Mouse (Mus musculus) liver, postnatal 0 days (tissue): ENCODE results near the gene Sh3glb1. TPM values are rescaled to one million over a fixed set of nuclear protein-coding genes. Genes with fewer than 3 reads are reported as not detected.

Experiments used
- ATAC-seq: fragments of 200-750 bp; cut with Nextera tagmentation; 2 replicates; pipeline ENCODE4 v1.8.0; 2017; ENCODE audit warnings: mild to moderate bottlenecking, moderate library complexity
- DNase-seq: peaks from one replicate; pipeline ENCODE4 v3.0.0-alpha.2; 2016
- H3K27ac ChIP-seq: fragments of 300-500 bp; sonication (generic); 2 replicates; pipeline ENCODE4 v1.5.1; 2014; ENCODE audit warnings: antibody characterized with exemption, moderate library complexity, mild to moderate bottlenecking, low read depth
- H3K27me3 ChIP-seq: fragments of 300-500 bp; sonication (generic); 2 replicates; pipeline ENCODE4 v1.6.1; 2014; ENCODE audit warnings: low read length, control low read depth, mixed read lengths; ENCODE audit not compliant: insufficient read depth
- H3K36me3 ChIP-seq: fragments of 300-500 bp; sonication (generic); replicated peaks from 2 replicates; pipeline ENCODE4 v1.6.1; 2014; ENCODE audit warnings: mild to moderate bottlenecking, control low read depth, low read length, moderate library complexity, mixed read lengths; ENCODE audit not compliant: insufficient read depth
- H3K4me1 ChIP-seq: fragments of 300-500 bp; sonication (generic); 2 replicates; pipeline ENCODE4 v1.6.1; 2014; ENCODE audit warnings: antibody characterized with exemption, mild to moderate bottlenecking, control low read depth; ENCODE audit not compliant: insufficient read depth
- H3K4me2 ChIP-seq: fragments of 300-500 bp; sonication (generic); 2 replicates; pipeline ENCODE4 v1.6.1; 2014; ENCODE audit warnings: low read depth, mild to moderate bottlenecking, low read length, moderate library complexity, mixed read lengths
- H3K4me3 ChIP-seq: fragments of 300-500 bp; sonication (generic); 2 replicates; pipeline ENCODE4 v1.5.1; 2014; ENCODE audit warnings: low read depth, low read length
- H3K9ac ChIP-seq: fragments of 300-500 bp; sonication (generic); replicated peaks from 2 replicates; pipeline ENCODE4 v1.6.1; 2014; ENCODE audit warnings: mild to moderate bottlenecking, moderate library complexity
- H3K9me3 ChIP-seq: fragments of 300-500 bp; sonication (generic); 2 replicates; pipeline ENCODE4 v1.6.1; 2016; ENCODE audit warnings: mild to moderate bottlenecking, control low read depth, low read length, mixed read lengths
- CTCF ChIP-seq: sonication (generic); IDR thresholded peaks from 2 replicates; pipeline ENCODE4 v1.5.1; 2016; ENCODE audit warnings: antibody characterized with exemption, low read depth
- EP300 ChIP-seq: IDR thresholded peaks from 2 replicates; pipeline ENCODE4 v1.6.1; 2016; ENCODE audit warnings: antibody characterized with exemption, low read depth, mild to moderate bottlenecking
- WGBS: fragments of 180-500 bp; shearing (Covaris S2); extraction: QIAGEN DNeasy Blood & Tissue Kit; methylation state at CpG from one replicate; pipeline ENCODE4 v1.1.7; 2014; ENCODE audit not compliant: insufficient replicate concordance; 5-methylcytosine and 5-hydroxymethylcytosine counted together
- polyA plus RNA-seq: library from polyadenylated mRNA; unstranded; fragments of >200 nt; fragmentation: Nextera tagmentation; extraction: Ambion mirVana; gene quantifications from 2 replicates; pipeline ENCODE4 v1.2.1, GENCODE M21; 2015

Gene Sh3glb1
- polyA plus RNA-seq, 1 experiment from 2014 or later: 84.8 TPM

DNA sequence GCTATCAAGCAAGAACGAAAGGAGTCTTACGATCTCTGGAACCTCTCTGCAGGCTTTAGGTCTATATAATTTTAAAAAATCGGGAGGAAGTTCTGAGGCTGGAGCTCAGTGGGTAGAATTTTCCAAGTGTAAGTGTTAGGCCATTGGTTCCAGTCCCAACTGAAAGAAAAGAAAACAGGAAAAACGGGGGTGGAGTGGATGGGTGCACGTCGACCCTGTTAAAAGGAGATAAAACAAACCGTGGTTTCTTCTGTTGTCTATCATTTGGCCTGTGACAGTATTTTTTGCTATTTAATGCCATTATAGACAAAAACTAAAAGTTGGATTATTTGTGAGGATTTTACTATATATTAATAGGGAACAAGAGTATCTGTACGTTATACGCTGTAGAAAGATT lies 1.7 kb upstream of the Sh3glb1 start:
- H3K9me3 ChIP-seq: no peaks in the 10 kb centered on the region
- peak overlapping the region; percentile 76 for H3K27ac ChIP-seq
- H3K4me3 ChIP-seq: peak overlapping the region; percentile 19
- H3K4me1 ChIP-seq: peaks cover 16% of the 10 kb centered on the region
- peak overlapping the region; percentile 55 for H3K9ac ChIP-seq
- no peaks in the 10 kb centered on the region for H3K27me3 ChIP-seq
- WGBS: 49% methylated on average over 9 of the region's 9 CpGs
- no peaks in the 10 kb centered on the region for H3K36me3 ChIP-seq
- ATAC-seq (no peak), DNase-seq (no peak)
- TF ChIP-seq CTCF (no peak), EP300 (peak; percentile 51; the same call in 1 of the 2 replicates)
- H3K4me2 ChIP-seq: peak overlapping the region; percentile 59

DNA sequence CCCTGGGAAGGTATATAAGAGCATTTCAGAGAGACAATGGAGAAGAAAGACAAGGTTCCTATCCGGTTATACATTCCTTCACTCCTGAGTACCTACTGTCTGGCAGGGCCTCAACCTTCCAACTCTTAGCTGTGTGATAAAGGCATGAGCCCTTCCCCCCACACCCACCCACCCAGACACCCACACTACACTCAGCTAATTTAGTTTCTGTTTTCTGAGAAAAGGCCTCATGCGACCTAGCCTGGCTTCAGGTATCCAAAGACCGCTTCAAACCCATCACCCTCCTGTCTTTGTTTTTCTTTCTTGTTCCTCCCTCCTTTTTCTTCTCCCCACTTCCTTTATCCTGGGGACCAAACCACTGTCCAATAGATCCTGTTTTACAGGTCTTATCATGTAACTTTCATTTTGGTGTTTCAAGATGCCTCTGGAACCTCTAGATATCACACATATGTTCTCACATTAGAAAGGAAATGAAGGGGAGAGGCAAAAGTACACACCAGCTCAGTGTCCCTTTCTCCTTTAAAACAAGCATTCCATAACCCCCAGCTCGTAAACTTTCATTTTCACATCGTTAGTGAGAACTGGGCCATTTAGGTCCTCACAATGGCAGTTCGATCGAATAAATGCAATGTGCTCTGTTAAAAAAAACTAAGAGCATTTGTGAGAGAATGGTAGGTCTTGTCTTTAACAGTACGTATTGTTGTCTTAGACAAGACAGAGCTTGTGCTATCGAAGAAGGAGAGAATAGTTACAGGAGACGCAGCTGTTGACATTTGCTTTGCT lies 1.1 kb upstream of the Sh3glb1 start:
- 52% methylated on average over 10 of the region's 10 CpGs for WGBS
- DNase-seq: peak; percentile 17
- Histone ChIP-seq H3K4me3 (peak overlapping the region; percentile 29), H3K4me1 (peaks cover 16% of the 10 kb centered on the region), H3K9me3 (no peaks in the 10 kb centered on the region), H3K4me2 (peak overlapping the region; percentile 59), H3K27ac (peak overlapping the region; percentile 76), H3K9ac (peak overlapping the region; percentile 55), H3K36me3 (no peaks in the 10 kb centered on the region), H3K27me3 (no peaks in the 10 kb centered on the region)
- TF ChIP-seq EP300: peak; percentile 40
- TF ChIP-seq CTCF: no peak
- no peak for ATAC-seq

DNA sequence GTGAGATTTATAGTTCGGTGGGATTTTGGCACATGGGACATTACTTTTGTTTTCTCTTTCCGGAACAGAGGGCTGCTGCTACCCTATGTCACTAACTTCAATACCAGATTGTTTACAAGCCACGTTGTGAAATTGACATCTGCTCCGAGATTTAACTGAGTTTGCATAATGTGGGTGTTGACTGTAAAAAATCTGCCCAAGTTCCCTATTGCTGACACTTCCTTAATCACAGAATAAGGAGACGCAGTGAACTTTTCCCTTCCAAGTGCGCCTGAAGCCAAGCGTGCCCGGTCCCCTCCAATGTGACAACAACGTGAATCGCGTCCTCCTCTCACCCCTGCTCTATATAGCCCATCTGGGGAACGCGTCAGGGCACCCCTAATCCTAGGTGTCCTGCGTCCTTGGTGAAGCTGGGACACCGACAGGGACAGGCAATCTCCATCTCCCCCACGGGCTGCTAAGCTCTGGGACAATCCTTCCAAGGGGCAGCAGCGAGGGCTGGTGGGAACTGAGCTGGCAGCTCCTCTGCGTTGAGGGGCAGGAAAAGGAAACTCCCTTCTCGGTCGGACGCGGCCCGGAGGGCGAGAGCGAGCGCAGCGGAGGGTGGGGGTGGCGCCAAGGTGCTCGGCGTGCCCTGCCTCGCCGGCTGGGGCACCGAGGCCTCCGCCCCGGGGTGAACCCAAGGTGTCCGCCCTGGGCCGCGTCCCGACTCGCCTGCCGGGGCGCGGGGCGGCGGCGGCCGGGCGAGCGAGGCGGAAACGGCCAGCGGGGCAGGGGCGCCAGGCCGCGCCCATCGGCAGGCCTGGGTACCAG lies 841 bp downstream of the Sh3glb1 start:
- H3K36me3 ChIP-seq: no peaks in the 10 kb centered on the region; the same call in 1 of the 2 replicates
- DNase-seq (peak; percentile 81), ATAC-seq (peak; percentile 60)
- no peaks in the 10 kb centered on the region for H3K9me3 ChIP-seq
- WGBS: 4% methylated on average over 54 of the region's 56 CpGs
- no peak for TF ChIP-seq CTCF
- TF ChIP-seq EP300: no peak
- H3K9ac ChIP-seq: peak overlapping the region; percentile 93
- no peaks in the 10 kb centered on the region for H3K27me3 ChIP-seq
- peak overlapping the region; percentile 87 for H3K4me2 ChIP-seq
- H3K4me3 ChIP-seq: peak overlapping the region; percentile 87
- H3K4me1 ChIP-seq: peaks cover 25% of the 10 kb centered on the region
- H3K27ac ChIP-seq: peak overlapping the region; percentile 100

DNA sequence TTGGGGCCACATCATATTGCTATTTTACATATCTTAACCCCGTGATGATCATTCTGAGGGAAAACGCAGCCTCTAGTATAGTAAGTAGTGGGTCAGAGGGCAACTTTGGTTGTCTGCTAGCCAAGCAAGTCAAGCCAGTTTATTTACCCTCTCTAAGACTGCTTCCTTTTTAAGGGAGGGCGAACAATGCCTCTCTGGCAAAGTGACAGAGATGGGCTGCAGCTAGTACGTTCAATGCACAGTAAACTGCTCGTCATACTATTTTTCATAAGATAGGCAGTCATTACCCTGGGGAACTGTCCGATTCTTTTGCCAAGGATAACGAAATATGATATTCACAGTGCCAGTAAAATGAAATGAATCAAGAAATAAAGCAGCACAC lies 1.4 kb downstream of the Sh3glb1 start:
- Histone ChIP-seq H3K4me2 (peak overlapping the region; percentile 87), H3K4me1 (peaks cover 25% of the 10 kb centered on the region), H3K9me3 (no peaks in the 10 kb centered on the region), H3K36me3 (no peaks in the 10 kb centered on the region; the same call in 1 of the 2 replicates), H3K27me3 (no peaks in the 10 kb centered on the region), H3K9ac (peak overlapping the region; percentile 93), H3K4me3 (peak overlapping the region; percentile 87), H3K27ac (peak overlapping the region; percentile 100)
- DNase-seq: no peak
- no peak for TF ChIP-seq EP300
- no peak for TF ChIP-seq CTCF
- ATAC-seq: no peak
- WGBS: 14% methylated on average over 7 of the region's 7 CpGs

DNA sequence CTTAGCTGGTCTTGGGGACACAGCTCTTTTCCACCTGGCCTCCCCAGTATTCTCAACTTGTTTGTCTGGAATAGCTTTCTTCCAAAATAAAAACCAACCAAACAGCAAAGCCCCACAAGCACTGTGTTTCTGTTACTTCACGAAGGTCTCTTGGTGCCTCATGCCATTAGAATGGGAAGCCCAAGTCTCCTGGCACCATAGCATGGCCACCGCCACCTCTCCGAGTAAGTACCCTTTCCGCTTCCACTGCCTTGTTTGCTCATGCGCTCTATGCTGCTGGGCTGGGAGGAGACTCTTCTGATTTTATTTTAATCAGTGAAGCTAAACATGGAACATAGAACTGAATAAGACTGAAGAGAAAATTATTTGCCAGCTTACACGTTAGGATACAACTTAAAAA lies 2.3 kb downstream of the Sh3glb1 start:
- TF ChIP-seq CTCF (no peak), EP300 (no peak)
- Histone ChIP-seq H3K27ac (no peak overlapping the region), H3K9me3 (no peaks in the 10 kb centered on the region), H3K4me3 (peak overlapping the region; percentile 87; the same call in 1 of the 2 replicates), H3K4me1 (peaks cover 25% of the 10 kb centered on the region), H3K9ac (0 out of 2 replicates have a peak overlapping the region, but pooled peaks have one; percentile 39), H3K36me3 (no peaks in the 10 kb centered on the region; the same call in 1 of the 2 replicates), H3K27me3 (no peaks in the 10 kb centered on the region), H3K4me2 (peak overlapping the region; percentile 87)
- DNase-seq (no peak), ATAC-seq (no peak)
- 75% methylated on average over 6 of the region's 6 CpGs for WGBS

DNA sequence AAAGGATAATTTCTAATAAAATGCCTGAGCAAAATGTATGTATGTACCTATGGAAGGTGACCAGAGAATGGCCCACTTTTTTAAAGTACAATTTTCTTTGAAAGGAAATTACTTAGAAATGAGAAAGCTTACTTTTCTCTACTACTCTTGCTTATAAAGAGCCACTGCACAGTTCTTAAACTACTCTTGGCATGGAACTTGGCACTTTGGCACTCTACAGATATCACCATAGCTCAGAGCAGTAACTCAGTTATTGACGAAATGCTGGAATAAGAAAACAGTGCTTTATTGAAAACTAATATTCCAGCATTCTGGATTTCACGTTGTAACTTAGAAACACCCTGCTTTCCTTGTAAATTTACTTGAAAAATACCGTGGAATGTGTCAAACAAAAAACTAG lies 3.0 kb downstream of the Sh3glb1 start:
- no peak overlapping the region for H3K4me2 ChIP-seq
- no peak for ATAC-seq

More for the DNA sequence above, 3.0 kb downstream of the Sh3glb1 start:
- no peak for DNase-seq
- Histone ChIP-seq H3K4me1 (peaks cover 25% of the 10 kb centered on the region), H3K36me3 (peaks cover 1% of the 10 kb centered on the region), H3K4me3 (no peak overlapping the region), H3K9me3 (no peaks in the 10 kb centered on the region), H3K27ac (no peak overlapping the region), H3K27me3 (no peaks in the 10 kb centered on the region), H3K9ac (no peak overlapping the region)
- WGBS: 88% methylated on average over 3 of the region's 3 CpGs
- TF ChIP-seq CTCF (no peak), EP300 (no peak)
